Mouse (Mus musculus): ENCODE data around the gene Adam29. TPM values are rescaled to one million over a fixed set of nuclear protein-coding genes. Genes with fewer than 3 reads are reported as not detected.

Adam29 gene
- 140 TPM for polyA plus RNA-seq (2014; fragmentation: Illumina TruSeq; extraction: RNeasy Lipid Tissue Mini Kit (QIAGEN cat#74804); ENCODE audit: low read depth, low replicate concordance)

DNA sequence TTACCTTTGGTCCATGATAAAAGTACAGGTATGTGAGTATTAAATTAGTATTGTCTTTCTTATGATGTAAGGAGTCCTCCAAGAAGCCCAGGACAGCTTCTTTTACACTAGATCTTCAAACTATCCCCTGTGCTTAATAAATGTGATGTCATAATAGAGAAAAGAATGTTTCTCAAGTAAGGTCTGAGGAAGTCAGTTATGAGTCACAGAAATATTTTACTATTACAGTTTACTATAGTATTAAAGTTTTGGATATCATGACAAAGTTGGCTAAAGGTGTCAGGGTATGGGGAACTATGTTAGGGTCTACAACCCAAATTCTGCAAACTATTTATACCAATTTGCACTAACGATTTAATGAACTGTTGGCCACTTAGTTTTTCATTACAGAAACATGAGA, at the start of gene Adam29:
Gene Adam29 (minus strand): TSS at position 101 of the 400 bp plus-strand sequence.

DNA sequence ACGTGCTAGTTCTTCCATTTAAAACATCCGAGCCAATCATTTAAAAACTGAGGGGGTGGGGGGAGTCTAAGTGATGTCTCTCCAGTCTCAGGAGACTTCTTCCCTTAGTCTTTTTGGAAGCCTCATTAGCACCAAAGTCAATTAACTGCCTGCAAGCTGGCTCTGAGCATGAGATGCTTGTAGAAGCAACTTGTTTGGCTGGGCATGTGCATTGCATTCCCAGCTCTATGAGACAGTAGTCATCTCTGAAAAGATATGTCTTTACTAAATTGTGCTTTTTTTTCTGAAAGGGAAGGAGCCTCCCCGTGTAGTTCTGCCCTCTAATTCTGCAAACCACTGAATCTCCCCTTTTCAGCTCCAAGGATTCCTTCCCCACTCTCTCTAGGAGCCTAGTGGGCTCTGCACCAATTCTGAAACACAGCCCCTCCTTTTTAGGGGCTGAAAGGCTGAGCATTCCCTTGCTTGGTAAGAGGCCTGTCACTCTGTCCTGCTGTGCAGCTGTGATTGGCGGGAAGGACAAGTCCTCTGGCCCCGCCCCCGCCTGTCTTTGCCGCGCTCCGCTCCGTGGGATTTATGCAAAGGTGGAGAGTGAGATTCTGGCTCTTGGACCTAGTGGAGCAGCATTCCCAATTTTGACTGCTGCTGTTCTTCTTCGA, 33.2 kb upstream of the Adam29 start, which contains the start of gene Glra3:
Gene Glra3 (plus strand): TSS at position 591 of the 656 bp plus-strand sequence.

Other genes starting within 250 kb of the Adam29 start
- not detected for gene Glra3, start 33.5 kb upstream of the Adam29 start, polyA plus RNA-seq (2014; fragmentation: Illumina TruSeq; extraction: RNeasy Lipid Tissue Mini Kit (QIAGEN cat#74804); ENCODE audit: low read depth, low replicate concordance)

Measured in testis, adult 10 weeks (tissue).